Mouse (Mus musculus): ENCODE measurements around the gene H2al1e.

- TF ChIP-seq CTCF (IDR thresholded peaks at IDR 0.05; ENCODE audit: low read depth): no peak
- TF ChIP-seq EP300 (IDR thresholded peaks at IDR 0.05; ENCODE audit: low read depth): no peak
Observed at GRCm38 (mm10) chrX:11267791-11268190, 43.9 kb upstream of the H2al1e start.
